Mouse (Mus musculus): ENCODE data around the gene Pdxdc1.
"Not testable (repeated sequence)": the region's sequence is repeated elsewhere in the genome, so short reads cannot be mapped to it uniquely, and the experiment has no call there.

Gene Pdxdc1

GRCm38 (mm10) chr16:13819394-13819743 is 83.6 kb downstream of the Pdxdc1 start:
- intact Hi-C loops (cut with DNase I): no loop called here

GRCm38 (mm10) chr16:13818560-13819393 is 84.2 kb downstream of the Pdxdc1 start, which contains the start of gene Ntan1:
Gene Ntan1, plus strand, starts transcription at chr16:13818845.
- intact Hi-C loops (cut with DNase I): no loop called here

- intact Hi-C loops (cut with DNase I): no loop called here
Measured at GRCm38 (mm10) chr16:13813200-13813599, 89.7 kb downstream of the Pdxdc1 start.

GRCm38 (mm10) chr16:13812152-13812551 is 90.8 kb downstream of the Pdxdc1 start:
- intact Hi-C loops (cut with DNase I): no loop called here

GRCm38 (mm10) chr16:13808410-13808809 is 94.5 kb downstream of the Pdxdc1 start:
- intact Hi-C loops (cut with DNase I): no loop called here

- intact Hi-C loops (cut with DNase I): no loop called here
Measured at GRCm38 (mm10) chr16:13807616-13808015, 95.3 kb downstream of the Pdxdc1 start.

GRCm38 (mm10) chr16:13804666-13805065 is 98.3 kb downstream of the Pdxdc1 start:
- intact Hi-C loops (cut with DNase I): no loop called here

- intact Hi-C loops (cut with DNase I): no loop called here
Measured at GRCm38 (mm10) chr16:13801231-13801630, 101.7 kb downstream of the Pdxdc1 start.

GRCm38 (mm10) chr16:13796746-13797175 is 106.2 kb downstream of the Pdxdc1 start:
- intact Hi-C loops (cut with DNase I): no loop called here

- intact Hi-C loops (cut with DNase I): not testable (repeated sequence)
Measured at GRCm38 (mm10) chr16:13793441-13793840, 109.5 kb downstream of the Pdxdc1 start.

- intact Hi-C loops (cut with DNase I): no loop called here
Measured at GRCm38 (mm10) chr16:13785932-13786331, 117.0 kb downstream of the Pdxdc1 start.

Small RNA genes within 50 kb of the gene (microRNA-seq; reads per million reads assigned to microRNA genes)
- gene Gm27734: 0.11 to 0.49 reads per million in 2 experiments

Data from adrenal gland (tissue).